Mouse (Mus musculus): Measurements from ENCODE around the gene Ucp2. TPM values are rescaled to one million over a fixed set of nuclear protein-coding genes. Genes with fewer than 3 reads are reported as not detected.

Gene Ucp2
- total RNA-seq (2017) = 334 to 441 TPM (median 351 TPM) in 3 replicates

DNA sequence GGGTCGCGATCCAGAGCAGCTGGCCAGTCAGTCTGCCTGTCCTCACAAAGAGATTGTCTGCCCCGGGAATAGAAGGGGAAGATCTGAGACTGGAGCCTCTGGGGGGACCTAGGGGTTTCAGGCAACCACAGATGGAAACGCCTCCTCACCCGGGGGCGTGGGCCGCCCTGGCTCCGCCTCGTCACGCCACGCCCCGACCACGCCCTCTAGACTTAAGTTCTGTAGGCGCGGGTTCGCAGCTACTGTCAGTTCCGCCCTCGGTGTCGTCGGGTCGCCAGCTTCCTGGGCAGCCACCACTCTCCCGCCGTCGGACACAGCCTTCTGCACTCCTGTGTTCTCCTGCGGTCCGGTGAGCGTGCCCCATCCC lies at the start of gene Ucp2:
TSS of gene Ucp2 (plus strand) at position 221 of the 367 bp plus-strand sequence.
- ATAC-seq (replicated peaks; ENCODE audit: insufficient number of reproducible peaks, low FRiP score, low TSS enrichment, poor library complexity, severe bottlenecking) = peak; percentile 66

- peak; percentile 94 for ATAC-seq (replicated peaks; ENCODE audit: insufficient number of reproducible peaks, low FRiP score, low TSS enrichment, poor library complexity, severe bottlenecking)
Observed at GRCm38 (mm10) chr7:100443728-100444127, 49.4 kb upstream of the Ucp2 start.

DNA sequence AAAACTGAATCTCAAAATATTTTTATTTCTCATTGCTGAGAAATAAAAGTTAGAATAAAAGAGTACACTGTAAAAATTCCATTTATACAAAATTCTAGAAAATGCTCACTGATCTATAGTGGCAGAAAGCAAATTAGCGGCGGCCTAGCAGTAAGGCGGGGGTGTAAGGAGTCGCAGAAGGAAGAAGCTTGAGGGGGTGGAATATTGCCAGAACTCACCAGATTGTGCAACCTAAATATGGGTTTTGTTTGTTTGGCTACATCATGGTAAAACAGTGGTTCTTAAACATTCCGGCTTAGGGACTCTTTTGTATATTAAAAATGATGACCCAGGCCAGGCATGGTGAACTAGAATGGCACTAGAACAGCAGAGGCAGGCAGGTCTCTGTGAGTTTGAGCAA lies 46.9 kb upstream of the Ucp2 start:
- no peak for ATAC-seq (replicated peaks; ENCODE audit: insufficient number of reproducible peaks, low FRiP score, low TSS enrichment, poor library complexity, severe bottlenecking)

GRCm38 (mm10) chr7:100448530-100448929 lies 44.6 kb upstream of the Ucp2 start:
- no peak for ATAC-seq (replicated peaks; ENCODE audit: insufficient number of reproducible peaks, low FRiP score, low TSS enrichment, poor library complexity, severe bottlenecking)

DNA sequence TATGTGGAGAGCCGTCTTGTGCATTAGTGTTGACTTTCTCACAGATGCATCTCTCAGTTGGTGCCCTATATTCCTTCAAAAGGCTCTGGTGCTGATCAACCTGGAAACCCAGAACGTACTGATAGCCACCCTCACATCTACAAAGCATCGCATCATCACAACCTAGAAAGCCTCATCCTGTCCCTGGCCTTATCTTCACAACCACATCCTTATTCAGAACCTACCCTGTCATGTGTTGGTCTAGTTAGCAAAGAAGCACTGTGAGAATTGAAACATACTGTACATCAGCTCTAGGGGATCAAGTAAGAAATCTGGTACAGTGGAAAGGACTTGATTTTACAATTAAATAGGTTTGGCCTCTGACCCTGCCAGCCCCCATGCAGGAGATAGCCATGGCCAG lies 44.2 kb upstream of the Ucp2 start:
- peak; percentile 45; the same call in 1 of the 2 replicates for ATAC-seq (replicated peaks; ENCODE audit: insufficient number of reproducible peaks, low FRiP score, low TSS enrichment, poor library complexity, severe bottlenecking)

DNA sequence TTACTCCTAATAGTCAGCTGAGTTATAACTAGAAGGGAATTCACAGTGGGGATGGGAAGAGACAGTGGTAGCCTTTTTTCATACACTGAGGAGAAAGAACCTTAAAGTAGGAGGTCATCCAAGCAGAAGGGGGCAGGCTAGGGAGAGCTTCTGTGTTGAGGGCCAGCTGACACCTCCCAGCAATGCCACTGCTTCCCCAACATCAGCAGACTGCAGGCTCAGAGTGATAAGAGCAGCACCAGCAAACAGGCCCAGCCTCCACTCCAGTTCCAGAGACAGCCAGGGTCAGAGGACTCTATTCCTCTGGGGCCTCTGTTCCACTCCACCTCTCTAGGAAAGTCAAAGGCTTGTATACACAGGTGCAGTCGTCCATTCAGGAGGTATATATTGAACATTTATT lies 35.0 kb upstream of the Ucp2 start:
- no peak for ATAC-seq (replicated peaks; ENCODE audit: insufficient number of reproducible peaks, low FRiP score, low TSS enrichment, poor library complexity, severe bottlenecking)

DNA sequence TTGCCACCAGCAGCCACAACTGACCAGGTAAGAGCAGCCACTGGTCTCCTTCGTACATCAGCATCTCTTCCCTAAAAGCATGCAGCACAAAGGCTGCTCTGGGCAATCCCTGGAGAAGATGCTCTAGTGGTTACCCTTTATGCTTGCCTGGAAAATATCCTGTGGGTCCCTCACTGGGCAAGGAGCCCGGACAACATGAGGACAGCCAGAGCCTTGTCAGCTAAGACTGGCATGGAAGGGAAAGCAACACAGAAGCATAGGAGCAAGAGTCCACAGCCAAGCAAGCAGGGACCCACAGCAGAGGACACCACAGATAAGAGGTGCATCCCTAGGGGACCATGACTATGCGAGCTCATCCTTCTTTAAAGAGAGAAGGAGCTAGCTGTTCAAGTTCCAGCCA lies 33.3 kb upstream of the Ucp2 start:
- ATAC-seq (replicated peaks; ENCODE audit: insufficient number of reproducible peaks, low FRiP score, low TSS enrichment, poor library complexity, severe bottlenecking) = no peak

DNA sequence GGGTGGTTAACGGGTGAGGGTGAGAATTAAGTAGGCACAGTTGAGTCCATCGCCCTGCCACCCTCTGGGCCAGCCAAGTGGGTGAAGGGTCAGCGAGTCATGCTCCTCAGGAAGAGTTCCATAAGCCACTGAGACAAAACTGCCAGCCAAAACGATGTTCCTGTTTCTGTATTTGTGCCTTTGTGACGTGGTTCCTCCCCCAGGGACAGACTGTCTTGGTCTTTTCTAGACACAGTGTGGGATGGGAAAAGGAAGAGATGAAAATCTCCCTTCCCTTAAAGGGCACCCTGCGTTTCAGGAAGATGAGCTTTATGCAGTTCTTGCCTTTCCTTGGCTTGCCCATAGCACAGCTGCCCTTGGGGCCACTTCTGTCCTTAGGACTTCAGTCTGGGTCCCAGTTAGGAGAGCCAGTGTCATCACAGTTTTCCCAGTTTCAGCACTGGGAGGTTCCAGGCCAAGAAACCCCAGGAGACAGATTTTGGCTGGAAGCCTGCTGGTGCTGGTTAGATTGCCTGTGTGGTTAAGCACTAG lies 31.5 kb upstream of the Ucp2 start:
- ATAC-seq (replicated peaks; ENCODE audit: insufficient number of reproducible peaks, low FRiP score, low TSS enrichment, poor library complexity, severe bottlenecking) = peak; percentile 90

DNA sequence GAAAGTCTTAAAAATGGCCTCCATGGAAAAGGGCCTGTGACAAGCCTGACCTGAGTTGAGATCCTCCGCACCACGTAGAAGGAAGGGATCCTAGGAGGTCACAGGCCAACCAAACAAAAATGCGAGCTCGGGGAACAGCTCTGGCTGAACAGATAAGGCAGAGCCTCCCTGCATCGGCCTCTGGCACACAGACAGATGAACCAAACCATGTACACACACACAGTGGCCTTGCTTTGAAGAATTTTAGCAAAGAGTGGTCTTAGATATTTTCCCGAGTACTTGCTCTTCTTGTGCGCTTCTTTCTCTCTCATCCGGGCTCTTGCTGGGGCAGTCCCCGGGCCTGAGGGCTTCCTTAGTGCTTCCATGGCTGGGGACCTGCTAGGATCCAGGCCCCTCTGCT lies 29.9 kb upstream of the Ucp2 start:
- ATAC-seq (replicated peaks; ENCODE audit: insufficient number of reproducible peaks, low FRiP score, low TSS enrichment, poor library complexity, severe bottlenecking) = no peak

DNA sequence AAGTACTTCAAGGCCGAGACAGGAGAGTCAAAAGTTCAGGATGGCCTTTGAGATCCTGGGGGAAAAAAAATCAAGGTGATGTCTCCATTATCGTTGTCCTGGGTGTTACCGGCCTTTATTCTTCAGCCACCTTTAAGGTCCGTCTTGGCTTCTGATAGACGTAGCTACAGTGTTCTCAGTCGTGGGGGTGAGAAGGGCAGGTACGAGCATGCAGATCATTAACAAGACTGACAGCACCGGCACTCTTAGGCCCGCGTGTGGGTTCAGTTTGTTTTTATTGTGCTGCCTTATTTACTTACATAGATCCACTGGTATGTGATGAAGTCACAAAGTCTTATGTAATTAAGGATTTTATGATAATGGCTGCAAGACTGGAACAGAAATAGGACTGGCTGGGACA lies 29.4 kb upstream of the Ucp2 start:
- ATAC-seq (replicated peaks; ENCODE audit: insufficient number of reproducible peaks, low FRiP score, low TSS enrichment, poor library complexity, severe bottlenecking) = no peak

DNA sequence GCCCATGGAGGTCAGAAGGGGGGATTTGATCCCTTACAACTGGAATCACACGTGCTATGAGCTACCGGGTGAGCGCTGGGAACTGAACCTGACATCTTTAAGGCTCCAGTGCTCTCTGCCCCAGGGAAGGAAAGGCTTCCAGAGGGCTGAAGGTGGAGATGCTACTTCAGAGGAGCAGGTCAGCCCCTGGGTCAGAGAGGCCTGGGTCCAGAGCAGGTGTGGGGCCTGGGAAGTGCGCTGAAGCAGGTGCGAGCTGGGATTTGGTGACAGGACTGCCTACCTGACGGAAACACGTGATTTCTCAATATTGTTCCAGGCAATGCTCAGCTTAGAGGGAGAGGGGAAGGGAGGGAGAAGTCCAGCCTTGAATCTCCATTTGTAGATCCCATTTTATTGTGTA lies 28.9 kb upstream of the Ucp2 start:
- no peak for ATAC-seq (replicated peaks; ENCODE audit: insufficient number of reproducible peaks, low FRiP score, low TSS enrichment, poor library complexity, severe bottlenecking)

- ATAC-seq (replicated peaks; ENCODE audit: insufficient number of reproducible peaks, low FRiP score, low TSS enrichment, poor library complexity, severe bottlenecking) = no peak
Observed at GRCm38 (mm10) chr7:100465248-100465647, 27.9 kb upstream of the Ucp2 start.

- ATAC-seq (replicated peaks; ENCODE audit: insufficient number of reproducible peaks, low FRiP score, low TSS enrichment, poor library complexity, severe bottlenecking) = no peak
Observed at GRCm38 (mm10) chr7:100465656-100466309, 27.4 kb upstream of the Ucp2 start.

DNA sequence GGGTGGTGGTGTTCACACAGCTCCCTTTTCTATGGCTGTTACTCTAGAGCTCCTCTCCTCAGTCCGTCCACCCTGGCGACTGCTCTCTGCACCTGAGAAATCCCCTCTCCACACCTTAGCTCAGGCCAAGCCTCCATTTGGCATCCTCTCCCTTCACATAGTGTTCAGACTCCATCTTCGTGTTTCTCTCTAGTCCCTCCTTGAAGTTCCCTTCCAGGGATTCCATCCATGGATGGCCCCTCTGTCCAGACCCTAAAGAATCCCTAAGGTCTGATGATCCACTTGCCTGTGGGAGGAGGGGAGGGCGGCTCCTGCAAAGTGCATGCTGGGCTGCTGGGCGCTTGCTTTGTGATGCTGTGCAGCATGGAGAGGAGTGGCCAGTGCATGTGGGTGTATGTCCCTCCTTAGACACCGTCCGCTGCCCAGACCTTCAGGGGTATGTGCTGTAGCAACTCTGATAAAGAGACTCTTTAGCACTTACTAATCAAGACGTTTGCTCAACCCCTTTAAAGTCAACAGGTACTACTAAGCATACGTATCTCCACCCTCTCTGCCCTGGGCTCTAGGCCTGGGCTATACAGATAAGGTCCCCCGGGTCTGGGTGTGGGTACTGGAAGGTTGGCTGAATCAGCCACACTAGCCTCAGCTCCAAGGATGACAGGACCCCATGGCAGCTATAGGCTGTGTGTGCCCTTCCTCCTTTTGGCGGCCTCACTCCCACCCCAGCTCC lies 26.2 kb upstream of the Ucp2 start:
- no peak for ATAC-seq (replicated peaks; ENCODE audit: insufficient number of reproducible peaks, low FRiP score, low TSS enrichment, poor library complexity, severe bottlenecking)

DNA sequence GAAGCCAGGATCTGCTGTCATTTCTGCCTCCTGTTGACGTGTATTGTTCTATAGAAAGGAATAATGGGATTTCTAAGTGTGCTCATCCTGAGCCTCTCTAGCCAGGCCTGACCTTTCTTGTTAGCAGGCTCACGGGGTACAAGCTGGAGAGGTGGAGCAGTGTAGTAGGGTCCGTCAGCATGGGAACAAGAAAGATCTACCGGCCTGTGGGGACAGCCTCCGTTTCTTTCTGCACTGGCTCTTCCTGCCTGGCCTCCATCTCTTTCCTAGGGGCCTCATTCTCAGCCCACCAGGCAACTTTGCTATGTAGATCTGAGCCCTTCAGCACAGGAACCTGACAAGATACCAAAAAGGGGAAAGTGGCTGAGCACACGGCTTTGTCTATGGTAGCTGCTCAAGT lies 24.4 kb upstream of the Ucp2 start:
- no peak for ATAC-seq (replicated peaks; ENCODE audit: insufficient number of reproducible peaks, low FRiP score, low TSS enrichment, poor library complexity, severe bottlenecking)

DNA sequence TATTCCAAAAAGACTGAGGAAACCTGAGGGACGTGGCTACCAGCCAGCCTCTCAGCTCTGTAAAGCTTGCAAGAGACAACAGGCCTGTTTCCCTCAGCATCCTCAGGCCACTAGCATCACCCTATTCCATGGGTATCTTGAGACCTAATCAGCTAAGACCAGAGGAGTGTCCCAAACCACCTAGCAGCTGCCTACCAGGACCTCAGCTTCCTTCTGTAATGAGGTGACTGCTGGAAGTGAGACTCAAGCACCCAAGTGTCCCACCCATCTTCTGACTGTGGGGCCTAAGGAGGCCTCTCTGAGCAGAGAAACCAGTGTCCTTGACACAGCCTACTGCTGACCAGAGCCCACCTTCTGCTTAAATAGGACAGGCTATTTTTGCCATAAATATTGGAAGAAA lies 23.6 kb upstream of the Ucp2 start:
- no peak for ATAC-seq (replicated peaks; ENCODE audit: insufficient number of reproducible peaks, low FRiP score, low TSS enrichment, poor library complexity, severe bottlenecking)

DNA sequence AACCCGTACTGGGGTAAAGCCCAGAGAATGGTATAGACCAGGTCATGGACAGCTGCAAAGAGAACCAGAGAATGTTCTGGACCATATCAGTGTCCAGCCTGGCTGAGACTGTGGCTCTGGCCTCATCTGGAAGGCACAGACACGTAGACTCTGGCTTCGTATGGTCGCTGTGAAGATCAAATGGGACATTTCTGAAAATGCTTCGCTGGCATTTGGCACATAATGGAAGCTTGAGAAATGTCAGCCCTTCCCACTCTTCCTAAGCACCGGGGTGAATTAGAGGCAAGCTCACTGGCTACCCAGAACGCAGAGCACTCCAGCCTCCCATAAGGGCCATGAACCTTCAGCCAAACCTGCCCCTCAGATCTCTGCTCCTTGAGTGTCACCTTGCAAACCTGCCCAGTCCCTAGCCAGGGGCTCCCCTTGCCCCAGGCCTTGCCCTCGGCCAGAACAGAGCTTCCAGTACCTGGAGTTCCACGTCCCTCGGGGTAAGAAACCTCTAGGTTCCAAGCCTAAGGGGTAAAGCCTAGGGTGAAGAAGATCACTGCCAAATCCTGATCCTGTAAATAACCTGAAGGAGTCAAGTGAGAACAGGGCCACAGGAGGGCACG lies 22.2 kb upstream of the Ucp2 start:
- no peak for ATAC-seq (replicated peaks; ENCODE audit: insufficient number of reproducible peaks, low FRiP score, low TSS enrichment, poor library complexity, severe bottlenecking)

DNA sequence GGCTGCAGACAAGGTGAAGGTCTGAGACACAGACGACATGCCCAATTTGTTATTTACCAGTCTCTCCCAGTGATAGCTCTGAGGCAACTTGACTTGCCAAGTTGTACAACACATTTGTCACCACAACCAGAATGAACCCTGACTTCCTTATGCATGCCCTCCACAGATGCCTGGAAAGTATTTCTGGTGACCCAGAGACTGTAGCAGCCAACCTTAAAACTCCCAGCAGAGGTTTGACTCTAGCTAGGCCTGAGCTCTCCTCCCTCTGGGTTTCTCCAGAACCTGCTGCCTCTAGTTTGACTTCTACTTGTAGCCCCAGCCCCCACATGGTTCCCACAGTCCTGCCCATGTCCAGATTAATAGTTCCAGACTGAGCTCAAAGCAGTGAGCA lies 21.7 kb upstream of the Ucp2 start:
- ATAC-seq (replicated peaks; ENCODE audit: insufficient number of reproducible peaks, low FRiP score, low TSS enrichment, poor library complexity, severe bottlenecking) = no peak

GRCm38 (mm10) chr7:100472777-100473176 lies 20.4 kb upstream of the Ucp2 start, which contains the start of gene Ucp3:
Gene Ucp3, plus strand, starts transcription at chr7:100472990.
- no peak for ATAC-seq (replicated peaks; ENCODE audit: insufficient number of reproducible peaks, low FRiP score, low TSS enrichment, poor library complexity, severe bottlenecking)

All from monocyte, adult 5-6 weeks (primary cell).